Mouse (Mus musculus) hindbrain, embryonic 14.5 days (tissue): ENCODE results near the gene Ptprn2. TPM values are rescaled to one million over a fixed set of nuclear protein-coding genes. Genes with fewer than 3 reads are reported as not detected.
A peak's percentile ranks its signal among the peaks of the same experiment; 100 is the strongest.

ENCODE experiments used
- ATAC-seq: fragments of 200-750 bp; cut with Nextera tagmentation; 2 replicates; pipeline ENCODE4 v1.8.0; 2017; ENCODE audit warnings: moderate number of reproducible peaks, mild to moderate bottlenecking, moderate TSS enrichment, moderate library complexity; ENCODE audit not compliant: low FRiP score
- DNase-seq: peaks from one replicate; pipeline ENCODE4 v3.0.0-alpha.2; 2015; ENCODE audit warnings: low spot score
- H3K27ac ChIP-seq: fragments of 300-500 bp; sonication (generic); 2 replicates; pipeline ENCODE4 v1.5.1; 2014; ENCODE audit warnings: mild to moderate bottlenecking, moderate library complexity
- H3K27me3 ChIP-seq: fragments of 300-500 bp; sonication (generic); 2 replicates; pipeline ENCODE4 v1.6.1; 2014; ENCODE audit warnings: mild to moderate bottlenecking, low read length, mixed read lengths; ENCODE audit not compliant: control insufficient read depth, insufficient read depth
- H3K36me3 ChIP-seq: fragments of 300-500 bp; sonication (generic); replicated peaks from 2 replicates; pipeline ENCODE4 v1.6.1; 2014; ENCODE audit not compliant: control insufficient read depth, insufficient read depth
- H3K4me1 ChIP-seq: fragments of 300-500 bp; sonication (generic); replicated peaks from 2 replicates; pipeline ENCODE4 v1.6.1; 2014; ENCODE audit warnings: antibody characterized with exemption, low read length, mixed read lengths; ENCODE audit not compliant: control insufficient read depth, insufficient read depth
- H3K4me2 ChIP-seq: fragments of 300-500 bp; sonication (generic); replicated peaks from 2 replicates; pipeline ENCODE4 v1.6.1; 2014; ENCODE audit warnings: mild to moderate bottlenecking, moderate library complexity
- H3K4me3 ChIP-seq: fragments of 300-500 bp; sonication (generic); replicated peaks from 2 replicates; pipeline ENCODE4 v1.5.1; 2014; ENCODE audit warnings: mild to moderate bottlenecking, low read length
- H3K9ac ChIP-seq: fragments of 300-500 bp; sonication (generic); 2 replicates; pipeline ENCODE4 v1.6.1; 2014
- H3K9me3 ChIP-seq: fragments of 300-500 bp; sonication (generic); 2 replicates; pipeline ENCODE4 v1.6.1; 2016; ENCODE audit warnings: low read length; ENCODE audit not compliant: control insufficient read depth
- WGBS: fragments of 180-500 bp; shearing (Covaris S2); extraction: QIAGEN DNeasy Blood & Tissue Kit; methylation state at CpG from one replicate; pipeline ENCODE4 v1.1.7; 2014; 5-methylcytosine and 5-hydroxymethylcytosine counted together
- polyA plus RNA-seq: library from polyadenylated mRNA; unstranded; fragments of >200 nt; fragmentation: Nextera tagmentation; extraction: Ambion mirVana; gene quantifications from 2 replicates; pipeline ENCODE4 v1.2.1, GENCODE M21; 2014

Gene Ptprn2
- polyA plus RNA-seq, 1 experiment from 2014 or later = 17.5 TPM

- peak; percentile 46 for ATAC-seq
- DNase-seq = no peak
- no peak overlapping the region for H3K4me3 ChIP-seq
- no peaks in the 10 kb centered on the region for H3K36me3 ChIP-seq
- no peaks in the 10 kb centered on the region for H3K27me3 ChIP-seq
- H3K27ac ChIP-seq = peak overlapping the region; percentile 86
- H3K9me3 ChIP-seq = 0 out of 2 replicates have a peak, but pooled peaks cover 5% of the 10 kb centered on the region
- H3K4me1 ChIP-seq = peaks cover 24% of the 10 kb centered on the region
- WGBS = 31% methylated on average over 6 of the region's 6 CpGs
- H3K4me2 ChIP-seq = no peak overlapping the region
- 0 out of 2 replicates have a peak overlapping the region, but pooled peaks have one; percentile 20 for H3K9ac ChIP-seq
Observed at GRCm38 (mm10) chr12:116887496-116888281, 402.2 kb downstream of the Ptprn2 start.

- H3K36me3 ChIP-seq = no peaks in the 10 kb centered on the region
- H3K4me3 ChIP-seq = no peak overlapping the region
- DNase-seq (peak; percentile 62), ATAC-seq (no peak)
- no peak overlapping the region for H3K4me2 ChIP-seq
- WGBS = 46% methylated on average over 2 of the region's 2 CpGs
- no peaks in the 10 kb centered on the region for H3K27me3 ChIP-seq
- H3K9me3 ChIP-seq = no peaks in the 10 kb centered on the region
- peaks cover 27% of the 10 kb centered on the region for H3K4me1 ChIP-seq
- H3K9ac ChIP-seq = no peak overlapping the region
- peak overlapping the region; percentile 86; the same call in 1 of the 2 replicates for H3K27ac ChIP-seq
Observed at GRCm38 (mm10) chr12:116888856-116889255, 403.3 kb downstream of the Ptprn2 start.

- 58% methylated on average over 8 of the region's 8 CpGs for WGBS
- Histone ChIP-seq H3K27me3 (no peaks in the 10 kb centered on the region), H3K4me3 (no peak overlapping the region), H3K36me3 (no peaks in the 10 kb centered on the region), H3K9ac (no peak overlapping the region), H3K4me1 (peaks cover 16% of the 10 kb centered on the region), H3K4me2 (no peak overlapping the region), H3K9me3 (no peaks in the 10 kb centered on the region), H3K27ac (0 out of 2 replicates have a peak overlapping the region, but pooled peaks have one; percentile 23)
- ATAC-seq = peak; percentile 58; the same call in 1 of the 2 replicates
- no peak for DNase-seq
Observed at GRCm38 (mm10) chr12:116892584-116892983, 407.1 kb downstream of the Ptprn2 start.

GRCm38 (mm10) chr12:116896651-116897050 is 411.1 kb downstream of the Ptprn2 start:
- Histone ChIP-seq H3K4me2 (no peak overlapping the region), H3K27me3 (no peaks in the 10 kb centered on the region), H3K27ac (no peak overlapping the region), H3K4me1 (0 out of 2 replicates have a peak, but pooled peaks cover 3% of the 10 kb centered on the region), H3K36me3 (no peaks in the 10 kb centered on the region), H3K9ac (no peak overlapping the region), H3K4me3 (no peak overlapping the region), H3K9me3 (no peaks in the 10 kb centered on the region)
- 53% methylated on average over 2 of the region's 2 CpGs for WGBS
- ATAC-seq = no peak
- no peak for DNase-seq

GRCm38 (mm10) chr12:116901773-116902172 is 416.3 kb downstream of the Ptprn2 start:
- 28% methylated on average over 3 of the region's 3 CpGs for WGBS

GRCm38 (mm10) chr12:116907424-116907823 is 421.9 kb downstream of the Ptprn2 start:
- 0% methylated on average over 1 of the region's 1 CpGs for WGBS
- Histone ChIP-seq H3K27ac (peak overlapping the region; percentile 66), H3K9me3 (no peaks in the 10 kb centered on the region), H3K36me3 (no peaks in the 10 kb centered on the region), H3K4me1 (peaks cover 20% of the 10 kb centered on the region), H3K9ac (no peak overlapping the region), H3K4me2 (no peak overlapping the region), H3K4me3 (no peak overlapping the region), H3K27me3 (no peaks in the 10 kb centered on the region)
- peak; percentile 62 for DNase-seq
- peak; percentile 54 for ATAC-seq

More at GRCm38 (mm10) chr12:116901773-116902172, 416.3 kb downstream of the Ptprn2 start:
- ATAC-seq (no peak), DNase-seq (no peak)
- Histone ChIP-seq H3K4me1 (no peaks in the 10 kb centered on the region), H3K36me3 (no peaks in the 10 kb centered on the region), H3K9ac (no peak overlapping the region), H3K27ac (no peak overlapping the region), H3K9me3 (no peaks in the 10 kb centered on the region), H3K4me2 (no peak overlapping the region), H3K27me3 (no peaks in the 10 kb centered on the region), H3K4me3 (no peak overlapping the region)

- H3K36me3 ChIP-seq = no peaks in the 10 kb centered on the region
- ATAC-seq (peak; percentile 77), DNase-seq (peak; percentile 71)
- no peak overlapping the region for H3K9ac ChIP-seq
- no peaks in the 10 kb centered on the region for H3K27me3 ChIP-seq
- H3K4me2 ChIP-seq = no peak overlapping the region
- H3K9me3 ChIP-seq = no peaks in the 10 kb centered on the region
- 35% methylated on average over 2 of the region's 2 CpGs for WGBS
- H3K27ac ChIP-seq = peak overlapping the region; percentile 66
- no peak overlapping the region for H3K4me3 ChIP-seq
- peaks cover 20% of the 10 kb centered on the region for H3K4me1 ChIP-seq
Observed at GRCm38 (mm10) chr12:116908668-116909067, 423.1 kb downstream of the Ptprn2 start.

- no peaks in the 10 kb centered on the region for H3K9me3 ChIP-seq
- H3K27ac ChIP-seq = no peak overlapping the region
- H3K4me1 ChIP-seq = peaks cover 35% of the 10 kb centered on the region
- H3K27me3 ChIP-seq = 0 out of 2 replicates have a peak, but pooled peaks cover 5% of the 10 kb centered on the region
- H3K9ac ChIP-seq = no peak overlapping the region
- WGBS = 81% methylated on average over 5 of the region's 5 CpGs
- H3K36me3 ChIP-seq = no peaks in the 10 kb centered on the region
- DNase-seq (no peak), ATAC-seq (no peak)
- H3K4me3 ChIP-seq = no peak overlapping the region
- H3K4me2 ChIP-seq = no peak overlapping the region
Observed at GRCm38 (mm10) chr12:116916776-116917175, 431.3 kb downstream of the Ptprn2 start.

- ATAC-seq = no peak; the same call in 1 of the 2 replicates
- Histone ChIP-seq H3K4me3 (no peak overlapping the region), H3K4me1 (peaks cover 38% of the 10 kb centered on the region), H3K9me3 (no peaks in the 10 kb centered on the region), H3K9ac (no peak overlapping the region), H3K4me2 (no peak overlapping the region), H3K36me3 (no peaks in the 10 kb centered on the region), H3K27ac (peak overlapping the region; percentile 88), H3K27me3 (0 out of 2 replicates have a peak, but pooled peaks cover 5% of the 10 kb centered on the region)
- 28% methylated on average over 6 of the region's 6 CpGs for WGBS
- no peak for DNase-seq
Observed at GRCm38 (mm10) chr12:116919185-116919584, 433.7 kb downstream of the Ptprn2 start.
